Mouse (Mus musculus) ES-Bruce4 (cell line): ENCODE measurements around the gene Drc1.

Experiments used
- CTCF ChIP-seq: IDR thresholded peaks from one replicate; pipeline ENCODE4 v1.8.1; 2011; ENCODE audit warnings: low read depth, low read length
- EP300 ChIP-seq: IDR thresholded peaks from 2 replicates; pipeline ENCODE4 v1.6.1; 2011; ENCODE audit warnings: low read depth, low read length; ENCODE audit not compliant: insufficient read depth
- POLR2A ChIP-seq: IDR thresholded peaks from one replicate; pipeline ENCODE4 v1.8.1; 2011; ENCODE audit warnings: low read length; ENCODE audit not compliant: insufficient read depth

DNA sequence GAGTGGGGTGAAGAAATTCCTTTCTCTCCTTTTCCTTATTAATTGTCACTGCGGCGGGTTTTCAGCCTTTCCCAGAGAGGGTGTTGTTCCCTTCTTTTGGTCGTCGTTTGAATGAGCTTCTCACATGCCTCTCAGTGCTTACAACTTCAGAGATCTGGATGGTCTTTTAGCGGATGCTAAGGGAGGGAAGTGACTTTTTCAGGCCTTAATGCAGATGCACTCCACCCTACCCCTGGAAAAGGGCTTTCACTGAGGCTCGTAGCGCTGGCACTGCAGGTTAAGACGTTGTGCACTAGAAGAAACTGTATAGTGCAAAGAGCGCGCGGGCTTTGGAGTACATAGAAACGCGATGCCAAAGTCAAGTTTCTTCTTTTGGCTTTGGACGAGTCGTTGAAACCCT, 48.1 kb upstream of the Drc1 start:
- no peak for TF ChIP-seq CTCF
- TF ChIP-seq EP300, result no peak
- no peak for TF ChIP-seq POLR2A
